Mouse (Mus musculus) heart, embryonic 12.5 days (tissue): ENCODE data around the gene Slc2a5. TPM values are rescaled to one million over a fixed set of nuclear protein-coding genes. Genes with fewer than 3 reads are reported as not detected.

Experiments
- polyA plus RNA-seq: library from polyadenylated mRNA; unstranded; fragments of >200 nt; fragmentation: Nextera tagmentation; extraction: Ambion mirVana; gene quantifications from 2 replicates; pipeline ENCODE4 v1.2.1, GENCODE M21; 2016

Slc2a5 gene
- polyA plus RNA-seq, 1 experiment from 2014 or later: 1.2 TPM

Other genes with a start within 250 kb of the Slc2a5 start
- 5.4 and 5.7 TPM in 2 replicates for gene Spsb1, start 164.2 kb upstream of the Slc2a5 start, polyA plus RNA-seq
- 11.4 and 12.7 TPM in 2 replicates for gene H6pd, start 110.3 kb upstream of the Slc2a5 start, polyA plus RNA-seq
- gene Gpr157, start 31.9 kb upstream of the Slc2a5 start, polyA plus RNA-seq: 2.1 and 2.2 TPM in 2 replicates
- not detected in 2 replicates for gene Slc2a7, start 29.7 kb downstream of the Slc2a5 start, polyA plus RNA-seq
- gene Car6, start 82.0 kb downstream of the Slc2a5 start, polyA plus RNA-seq: not detected in 2 replicates
- 2,142 and 2,173 TPM in 2 replicates for gene Eno1, start 117.4 kb downstream of the Slc2a5 start, polyA plus RNA-seq
- gene Rere, start 162.4 kb downstream of the Slc2a5 start, polyA plus RNA-seq: 29.5 and 37.9 TPM in 2 replicates